Mouse (Mus musculus) olfactory bulb, adult 2 months (tissue): ENCODE measurements around the gene Lamb1.

Experiments
- CTCF ChIP-seq: fragments of 200-500 bp; IDR thresholded peaks from 2 replicates; pipeline ENCODE4 v1.5.1; 2012; ENCODE audit warnings: low read depth, mild to moderate bottlenecking, low read length, moderate library complexity; ENCODE audit not compliant: insufficient read depth
- POLR2A ChIP-seq: fragments of 200-500 bp; IDR thresholded peaks from 2 replicates; pipeline ENCODE4 v1.6.1; 2012; ENCODE audit warnings: mild to moderate bottlenecking, low read depth, low read length, moderate library complexity; ENCODE audit not compliant: insufficient read depth

DNA sequence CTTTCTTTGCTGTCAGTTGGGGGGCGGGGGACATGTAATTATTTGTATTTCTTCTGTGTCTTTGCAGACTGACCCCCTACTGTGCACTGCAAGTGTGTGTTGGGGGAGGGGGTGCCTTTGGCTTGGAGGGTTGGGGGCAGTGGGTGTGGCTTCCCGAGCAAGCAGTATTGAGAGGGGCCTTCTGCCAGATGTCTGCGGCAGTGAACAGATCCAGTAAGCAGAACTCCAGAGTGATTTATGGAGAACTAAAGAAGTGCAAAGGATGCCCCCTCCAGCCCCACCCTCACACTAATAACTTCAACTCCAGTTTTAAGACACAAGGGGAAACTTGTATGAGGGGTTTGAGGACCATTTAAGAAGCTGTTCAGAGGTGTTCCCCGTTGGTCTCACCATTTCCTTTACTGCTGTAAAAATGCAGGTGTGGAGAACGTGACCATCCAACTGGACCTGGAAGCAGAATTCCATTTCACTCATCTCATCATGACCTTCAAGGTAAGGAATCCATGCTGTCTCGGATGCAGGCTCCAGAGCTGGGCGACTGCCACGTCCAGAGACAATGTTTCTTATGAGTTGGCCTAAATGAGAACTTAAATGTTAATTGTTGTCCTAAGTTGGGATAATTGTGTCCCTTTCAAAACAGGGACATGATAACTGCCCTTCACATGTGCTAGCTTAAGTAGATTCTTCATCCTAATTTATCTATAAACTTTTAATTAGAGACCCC is 7.1 kb downstream of the Lamb1 start:
- TF ChIP-seq CTCF (no peak), POLR2A (no peak)
